10 mouse cellular contexts compared by ENCODE assay signal in genomic region chr19:11712451-11712850, GRCm38 (mm10). TPM values are rescaled to one million over a fixed set of nuclear protein-coding genes. Genes with fewer than 3 reads are reported as not detected.
"Had no signal": no experiment of that assay in that cellular context is flagged by ENCODE, and none has a peak within 500 bp of the region (broad histone marks: within the 10 kb centered on the region; RNA-seq: fewer than 3 reads in every experiment).

No protein-coding gene starts in this region.

- DNase-seq: liver, postnatal 0 days; lung, adult 2 months; midbrain, embryonic 14.5 days; retina, postnatal 1 day; right cerebral cortex, adult 18-20 months; right cerebral cortex, postnatal 14 days; thymus, adult 2 months; thymus, postnatal 25 days; thymus, postnatal 4 days had no signal

RNA-seq across cellular contexts. Expression of gene Oosp3, which starts 15.6 kb away (rescaled TPM):
- total RNA-seq: megakaryocyte progenitor cell, adult 5-6 weeks had no signal

RNA-seq across cellular contexts. Expression of gene Gif, which starts 34.9 kb away (rescaled TPM):
- total RNA-seq: megakaryocyte progenitor cell, adult 5-6 weeks had no signal
